Mouse (Mus musculus) left cerebral cortex, adult 11 months (tissue): ENCODE measurements around the gene Eif4a1.
"Not testable (repeated sequence)": the region's sequence is repeated elsewhere in the genome, so short reads cannot be mapped to it uniquely, and the experiment has no call there.

Source experiments
- DNase-seq: peaks from one replicate; pipeline ENCODE4 v3.0.0; 2022; ENCODE audit warnings: low spot score

The Eif4a1 gene

GRCm38 (mm10) chr11:69672211-69672706 is at the start of gene Eif4a1:
Gene Eif4a1, minus strand, starts transcription at chr11:69672423.
- DNase-seq: peak; percentile 100

- no peak for DNase-seq
Measured at GRCm38 (mm10) chr11:69720852-69721251, 48.6 kb upstream of the Eif4a1 start.

DNA sequence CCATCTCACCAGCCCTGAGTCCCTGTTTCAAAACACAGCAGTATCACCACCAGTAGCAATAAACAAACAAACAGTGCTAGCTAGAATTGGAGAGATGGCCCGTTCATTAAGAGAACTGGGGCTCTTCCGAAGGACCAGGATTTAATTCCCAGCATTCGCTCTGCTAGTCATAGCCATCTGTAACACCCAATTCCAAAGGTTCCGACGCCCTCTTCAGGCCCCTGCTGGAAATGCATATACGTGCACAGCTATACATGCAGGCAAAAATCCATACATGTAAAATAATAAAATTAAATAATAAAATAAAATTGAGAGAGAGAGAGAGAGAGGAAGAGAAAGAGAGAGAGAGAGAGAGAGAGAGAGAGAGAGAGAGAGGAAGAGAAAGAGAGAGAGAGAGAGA is 47.2 kb upstream of the Eif4a1 start:
- no peak for DNase-seq

GRCm38 (mm10) chr11:69718661-69719060 is 46.4 kb upstream of the Eif4a1 start:
- no peak for DNase-seq

DNA sequence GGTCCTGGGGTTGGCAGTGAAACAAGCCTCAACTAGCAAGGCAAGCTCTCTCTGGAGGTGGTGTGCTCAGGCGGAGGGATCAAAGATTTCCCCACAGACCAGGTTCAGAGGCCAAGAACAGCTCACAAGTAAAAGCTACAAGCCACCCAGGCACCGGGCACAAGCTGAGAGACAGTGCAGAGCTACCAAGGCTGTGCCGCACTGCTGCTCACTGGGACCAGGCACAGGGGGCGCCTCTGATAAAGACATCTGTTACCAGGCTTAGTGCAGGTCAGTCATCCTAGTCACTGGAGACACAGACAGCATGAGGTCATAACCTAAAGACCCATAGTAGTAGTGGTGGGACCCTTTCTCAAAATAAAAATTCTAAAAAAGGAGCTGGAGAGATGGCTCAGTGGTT is 44.7 kb upstream of the Eif4a1 start:
- DNase-seq: no peak

DNA sequence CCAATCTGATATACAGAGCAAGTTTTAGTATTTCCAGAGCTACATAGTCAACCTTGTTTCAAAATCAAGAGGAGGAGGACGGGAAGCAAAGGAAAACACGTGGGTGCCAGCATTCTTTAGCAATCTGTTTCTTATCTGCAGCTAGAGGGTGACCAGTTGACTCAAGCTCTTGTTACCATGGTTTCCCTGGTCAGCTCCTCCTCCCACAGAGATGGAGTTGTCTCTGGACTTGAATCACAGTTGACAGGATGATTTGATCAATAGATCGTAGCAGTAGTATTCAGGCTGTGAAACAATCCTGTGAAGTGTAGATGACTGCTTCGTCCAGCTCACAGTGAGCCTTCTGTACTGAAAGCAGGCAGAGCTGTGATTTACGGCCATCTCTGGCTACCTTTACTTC is 43.7 kb upstream of the Eif4a1 start:
- no peak for DNase-seq

DNA sequence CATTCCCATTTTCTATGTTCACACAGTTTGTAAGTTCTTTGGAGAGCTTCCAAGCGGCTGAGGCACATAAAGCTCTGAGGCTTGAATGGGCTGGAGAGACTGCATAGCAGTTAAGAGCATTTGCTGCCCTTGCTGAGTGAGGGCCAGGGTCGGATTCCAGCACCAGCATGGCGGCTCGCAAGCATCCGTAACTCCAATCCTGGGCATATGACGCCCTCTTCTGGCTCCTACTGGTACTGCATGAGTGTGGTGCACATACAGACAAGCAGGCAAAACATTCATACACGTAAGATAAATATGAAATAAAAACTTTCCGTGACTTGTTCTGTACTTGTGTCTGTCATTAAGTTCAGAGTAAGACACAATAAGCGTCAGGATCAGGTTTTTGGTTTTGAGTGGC is 43.3 kb upstream of the Eif4a1 start:
- DNase-seq: no peak

DNA sequence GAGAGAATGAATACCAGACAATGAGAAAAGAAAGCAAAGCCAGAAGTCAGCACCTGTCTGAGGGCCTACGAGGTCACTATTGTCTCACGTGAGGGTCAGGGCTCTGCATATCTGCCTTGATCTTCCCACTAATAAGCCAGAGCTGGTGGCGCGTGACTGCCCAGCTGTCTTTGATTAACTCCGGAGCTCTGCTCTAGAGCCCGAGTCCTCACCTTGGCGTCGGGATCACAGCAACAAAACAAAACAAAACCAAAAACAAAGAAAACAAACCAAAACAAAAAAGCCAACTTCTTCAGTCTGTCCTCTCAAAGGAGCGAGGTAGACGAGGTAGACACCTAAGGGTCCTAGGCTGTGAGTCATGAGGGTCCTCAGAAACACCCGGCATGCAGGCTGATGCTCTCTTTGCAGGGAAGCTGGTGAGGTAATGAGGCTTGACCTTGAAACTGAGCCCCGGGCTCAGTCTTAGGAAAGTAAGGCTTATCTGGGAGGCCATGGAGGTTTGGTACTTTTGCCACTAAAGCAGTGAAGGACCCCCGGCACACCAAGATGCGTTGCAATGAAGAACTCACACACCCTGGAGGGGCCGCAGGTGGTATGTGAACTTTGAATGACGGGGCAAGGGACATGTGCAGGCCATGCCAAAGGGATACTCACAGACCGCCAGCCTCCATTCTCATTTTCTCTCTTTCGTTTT is 42.6 kb upstream of the Eif4a1 start:
- no peak for DNase-seq

DNA sequence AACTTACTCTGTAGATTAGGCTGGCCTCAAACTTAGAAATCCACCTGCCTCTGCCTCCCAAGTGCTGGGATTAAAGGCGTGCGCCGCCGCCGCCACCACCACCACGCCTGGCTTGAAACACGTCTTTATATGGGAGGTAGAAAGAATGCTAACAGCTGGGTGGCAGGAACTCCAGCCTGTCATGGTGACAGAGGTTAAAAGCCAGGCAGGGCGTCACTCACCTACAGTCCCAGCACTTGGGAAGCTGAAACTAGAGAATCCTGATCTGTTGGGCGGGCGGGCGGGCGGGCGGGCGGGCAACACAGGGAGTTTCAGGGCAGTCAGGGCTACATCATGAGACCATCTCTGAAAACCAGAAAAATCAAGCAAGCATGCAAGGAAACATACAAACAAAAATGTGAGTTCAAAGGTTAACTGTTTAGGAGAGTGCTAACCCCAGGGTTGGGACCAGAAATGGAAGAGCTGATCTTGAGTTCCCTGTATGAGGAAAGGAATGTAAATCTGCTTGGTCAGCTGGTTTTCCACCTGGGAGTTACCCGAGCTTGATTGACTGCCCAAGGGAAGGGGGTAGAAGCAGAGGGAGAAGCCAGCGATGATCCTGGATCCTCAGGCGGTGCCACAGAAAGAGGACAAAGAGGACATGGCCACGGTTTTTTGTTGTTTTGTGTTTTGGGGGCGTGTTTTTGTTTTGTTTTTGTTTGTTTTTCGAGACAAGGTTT is 40.9 kb upstream of the Eif4a1 start:
- DNase-seq: no peak

GRCm38 (mm10) chr11:69711082-69711481 is 38.9 kb upstream of the Eif4a1 start:
- no peak for DNase-seq

DNA sequence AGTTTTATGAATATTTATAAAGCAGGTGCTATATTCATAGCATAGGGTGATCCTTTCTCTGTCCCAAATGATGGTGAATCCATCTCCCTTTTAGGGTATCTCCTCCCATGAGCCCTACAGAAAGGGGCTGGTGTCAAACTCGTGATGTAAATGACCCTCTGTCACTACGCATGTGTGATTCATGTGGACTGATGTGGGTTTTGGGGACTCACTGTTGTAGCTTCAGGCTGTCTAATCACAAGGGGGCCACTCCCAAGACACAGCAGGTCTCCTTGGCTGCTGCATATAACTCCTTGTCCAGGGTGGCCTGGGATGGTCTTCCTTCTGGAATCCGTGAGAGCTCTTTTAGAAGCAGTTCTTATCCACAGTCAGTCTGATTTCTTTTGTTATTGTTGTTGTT is 38.2 kb upstream of the Eif4a1 start:
- no peak for DNase-seq

DNA sequence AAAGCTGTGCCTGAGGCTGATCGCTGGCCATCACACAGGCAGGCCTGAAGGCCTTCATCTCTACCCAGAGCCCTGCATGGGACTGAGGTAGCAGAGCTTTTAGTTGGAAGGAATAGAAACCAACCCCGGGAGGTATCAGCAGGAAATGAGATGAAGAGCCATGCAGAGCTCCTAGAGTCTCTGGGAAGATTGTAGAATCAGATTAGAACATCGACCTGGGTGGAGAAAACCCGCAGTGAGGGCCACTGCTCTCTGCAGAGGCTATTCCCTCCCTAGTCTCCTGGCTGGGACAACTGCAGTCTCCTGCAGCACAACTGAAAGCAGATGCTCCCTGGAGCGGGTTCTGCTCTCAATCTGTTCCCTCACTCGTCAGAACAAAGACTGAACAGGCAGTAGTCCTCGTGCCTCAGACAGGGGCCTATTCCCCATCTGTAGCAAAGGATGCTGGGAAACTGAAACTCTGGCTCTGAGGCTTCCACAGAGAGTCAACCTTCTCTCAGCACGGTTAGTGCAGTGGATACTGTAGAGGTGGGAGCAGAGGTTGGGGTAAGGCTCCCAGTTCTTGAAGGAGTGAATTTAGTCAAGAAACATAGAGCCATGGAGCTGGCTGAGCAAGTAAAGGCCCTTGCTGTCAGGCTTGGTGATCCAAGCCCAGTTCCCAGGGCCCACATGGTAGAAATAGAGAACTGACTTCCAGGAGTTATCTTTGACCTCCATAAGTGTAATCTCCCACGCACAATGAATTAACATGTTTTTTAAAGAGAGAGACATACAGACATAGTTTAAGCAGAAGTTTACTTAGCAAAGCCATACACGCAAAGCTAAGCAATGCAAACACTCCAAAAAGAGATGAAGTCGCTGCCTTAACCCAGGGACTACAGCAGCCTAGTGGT is 37.6 kb upstream of the Eif4a1 start:
- no peak for DNase-seq

- DNase-seq: no peak
Measured at GRCm38 (mm10) chr11:69708614-69709265, 36.5 kb upstream of the Eif4a1 start.

- no peak for DNase-seq
Measured at GRCm38 (mm10) chr11:69707873-69708381, 35.7 kb upstream of the Eif4a1 start.

GRCm38 (mm10) chr11:69707480-69707847 is 35.2 kb upstream of the Eif4a1 start:
- DNase-seq: no peak

- DNase-seq: no peak
Measured at GRCm38 (mm10) chr11:69706775-69707479, 34.7 kb upstream of the Eif4a1 start.

GRCm38 (mm10) chr11:69704613-69705010 is 32.4 kb upstream of the Eif4a1 start:
- DNase-seq: no peak

DNA sequence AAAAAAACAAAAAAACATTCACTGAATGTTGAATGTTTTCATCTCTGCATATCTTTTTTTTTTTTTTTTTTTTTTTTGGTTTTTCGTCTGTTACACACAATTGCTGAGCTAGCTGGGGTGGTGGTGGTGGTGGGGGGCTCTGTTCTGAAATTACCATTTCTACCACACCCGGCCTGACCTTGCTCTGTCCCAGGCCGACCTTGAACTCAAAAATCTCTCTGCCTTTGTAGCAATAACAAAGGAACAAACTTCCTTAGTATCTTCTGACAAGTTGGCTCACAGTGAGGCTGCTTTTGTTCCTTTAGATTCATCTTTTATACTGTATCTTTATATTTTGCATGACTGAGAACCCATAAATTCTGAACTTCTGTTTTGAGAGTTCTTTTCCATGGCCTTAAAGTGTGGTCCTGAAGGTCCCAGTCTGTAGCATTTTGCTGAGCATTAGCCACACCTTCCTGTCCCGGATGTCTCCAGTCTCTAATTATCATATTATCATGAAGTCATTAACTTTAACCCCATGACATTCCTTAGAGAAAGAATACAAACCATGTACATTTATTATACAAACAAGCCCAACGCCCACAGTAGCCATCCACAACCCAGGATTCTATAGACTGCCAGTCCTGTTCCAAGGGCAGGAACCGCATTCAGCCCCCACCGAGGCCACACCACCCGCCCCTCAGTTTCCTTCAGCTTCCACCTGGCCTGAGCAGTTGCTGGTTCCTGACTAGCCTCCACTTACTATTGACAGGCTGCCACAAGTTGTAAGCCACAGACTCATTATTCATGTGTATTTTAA is 31.8 kb upstream of the Eif4a1 start:
- no peak for DNase-seq

- DNase-seq: not testable (repeated sequence)
Measured at GRCm38 (mm10) chr11:69703381-69703780, 31.2 kb upstream of the Eif4a1 start.

DNA sequence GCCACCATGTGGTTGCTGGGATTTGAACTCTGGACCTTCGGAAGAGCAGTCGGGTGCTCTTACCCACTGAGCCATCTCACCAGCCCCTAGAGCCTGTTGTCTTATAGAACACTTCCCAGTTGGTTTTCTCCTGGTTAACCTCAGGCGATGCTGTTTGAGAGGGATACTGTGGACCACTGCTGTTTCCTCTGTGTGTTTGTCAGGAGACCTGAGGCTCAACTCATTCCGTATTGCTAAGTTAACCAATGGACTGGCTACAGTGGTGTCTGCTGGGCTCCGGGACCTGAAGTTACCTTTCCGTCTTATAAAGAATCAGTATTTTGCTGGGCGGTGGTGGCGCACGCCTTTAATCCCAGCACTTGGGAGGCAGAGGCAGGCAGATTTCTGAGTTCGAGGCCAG is 30.7 kb upstream of the Eif4a1 start:
- not testable (repeated sequence) for DNase-seq
